In the genomic region with DNA sequence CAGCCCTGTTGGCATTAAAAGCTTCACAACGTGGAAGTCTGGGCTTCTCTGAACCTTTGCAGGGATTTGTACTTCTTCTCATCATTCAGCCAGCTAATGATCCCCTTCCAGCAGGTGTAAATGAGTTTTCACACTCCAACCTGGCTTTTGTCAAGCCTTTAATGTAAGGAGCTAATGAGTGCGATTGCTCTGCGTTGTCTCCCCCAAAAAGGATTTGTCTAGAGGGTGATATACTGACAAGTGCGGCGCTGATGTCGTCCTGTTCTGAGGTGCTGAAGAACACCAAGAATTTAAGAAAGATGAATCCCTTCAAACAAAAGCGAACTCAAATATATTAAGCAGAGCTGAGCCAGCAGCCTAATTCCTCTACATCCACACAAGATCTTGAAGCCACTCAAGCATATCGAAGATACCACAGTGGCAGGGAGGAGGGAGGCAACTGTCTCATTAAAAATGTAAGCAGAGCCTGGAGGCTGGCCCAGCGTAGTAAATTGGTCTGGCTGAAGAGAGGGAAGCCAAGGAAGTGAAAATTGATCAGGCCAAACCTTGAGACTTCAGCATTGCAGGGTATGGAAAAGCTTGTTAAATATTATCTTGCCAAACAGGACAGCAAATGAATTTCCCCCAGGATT, we compare ENCODE assay signal across 20 mouse cellular contexts.
DNase-seq lines count a peak whose midpoint lies in the region; ATAC-seq and TF ChIP-seq lines count a peak whose summit lies in the region.
"Had no signal": no experiment of that assay in that cellular context is flagged by ENCODE, and none has a peak within 500 bp of the region (broad histone marks: within the 10 kb centered on the region; RNA-seq: fewer than 3 reads in every experiment).

No protein-coding gene starts in this region.

- H3K4me2 ChIP-seq in hindbrain, postnatal 0 days (ENCODE audit: low read depth, low read length), result no peak overlapping the region
- H3K4me2 ChIP-seq in hindbrain, embryonic 16.5 days (ENCODE audit: low read length), result no peak overlapping the region
- H3K4me2 ChIP-seq in midbrain, embryonic 15.5 days, result no peak overlapping the region
- H3K4me2 ChIP-seq in midbrain, embryonic 16.5 days (ENCODE audit: low read length), result no peak overlapping the region
- H3K4me2 ChIP-seq: embryonic facial prominence, embryonic 12.5 days; heart, embryonic 11.5 days; limb, embryonic 15.5 days had no signal

- no peaks in the 10 kb centered on the region for H3K36me3 ChIP-seq in hindbrain, postnatal 0 days (ENCODE audit: insufficient read depth, low read length)
- no peaks in the 10 kb centered on the region for H3K36me3 ChIP-seq in hindbrain, embryonic 16.5 days (ENCODE audit: control insufficient read depth, insufficient read depth, low read length)
- no peaks in the 10 kb centered on the region for H3K36me3 ChIP-seq in midbrain, embryonic 15.5 days (replicated peaks)
- H3K36me3 ChIP-seq in midbrain, embryonic 16.5 days (ENCODE audit: control insufficient read depth, insufficient read depth, low read length), result no peaks in the 10 kb centered on the region
- H3K36me3 ChIP-seq: embryonic facial prominence, embryonic 12.5 days; limb, embryonic 15.5 days had no signal

- H3K27ac ChIP-seq in hindbrain, postnatal 0 days, result no peak overlapping the region
- H3K27ac ChIP-seq in hindbrain, embryonic 16.5 days (ENCODE audit: low read depth, low read length), result no peak overlapping the region
- peak overlapping the region; percentile 4; the same call in 1 of the 2 replicates for H3K27ac ChIP-seq in midbrain, embryonic 15.5 days
- no peak overlapping the region for H3K27ac ChIP-seq in midbrain, embryonic 16.5 days (ENCODE audit: low read length)
- H3K27ac ChIP-seq: embryonic facial prominence, embryonic 12.5 days; limb, embryonic 15.5 days had no signal

- 59% methylated on average over 9 of the region's 9 CpGs for WGBS in hindbrain, postnatal 0 days
- WGBS in hindbrain, embryonic 16.5 days, result 52% methylated on average over 9 of the region's 9 CpGs
- 41% methylated on average over 9 of the region's 9 CpGs for WGBS in midbrain, embryonic 15.5 days
- WGBS in midbrain, embryonic 16.5 days, result 45% methylated on average over 9 of the region's 9 CpGs

- DNase-seq in embryo, embryonic 11 days, result peak; percentile 28
- no peak for DNase-seq in embryo, embryonic 9.5 days (ENCODE audit: extremely low spot score)
- peak; percentile 42 for DNase-seq in hindbrain, postnatal 0 days (ENCODE audit: low spot score)
- peak; percentile 57 for DNase-seq in retina, postnatal 1 day
- DNase-seq in right cerebral cortex, postnatal 10 days (ENCODE audit: low spot score in 2 of 2), result no peak
- DNase-seq: adrenal gland, postnatal 14 days; cerebellum, adult 8-10 months; heart, postnatal 14 days; kidney, adult 8-10 months; lung, postnatal 14 days; spleen, adult 18-20 months; thymus, adult 18-20 months had no signal

- H3K9ac ChIP-seq in hindbrain, postnatal 0 days (replicated peaks; ENCODE audit: low read length), result no peak overlapping the region
- no peak overlapping the region for H3K9ac ChIP-seq in hindbrain, embryonic 16.5 days (ENCODE audit: low read depth, low read length)
- H3K9ac ChIP-seq in midbrain, embryonic 15.5 days, result no peak overlapping the region
- no peak overlapping the region for H3K9ac ChIP-seq in midbrain, embryonic 16.5 days (ENCODE audit: low read depth, low read length)
- H3K9ac ChIP-seq: embryonic facial prominence, embryonic 12.5 days; limb, embryonic 15.5 days had no signal

- H3K9me3 ChIP-seq in hindbrain, postnatal 0 days (ENCODE audit: low read length), result no peaks in the 10 kb centered on the region
- no peaks in the 10 kb centered on the region for H3K9me3 ChIP-seq in hindbrain, embryonic 16.5 days (ENCODE audit: control insufficient read depth, low read length)
- no peaks in the 10 kb centered on the region for H3K9me3 ChIP-seq in midbrain, embryonic 15.5 days
- no peaks in the 10 kb centered on the region for H3K9me3 ChIP-seq in midbrain, embryonic 16.5 days (replicated peaks; ENCODE audit: control insufficient read depth, low read length, poor library complexity, severe bottlenecking)
- H3K9me3 ChIP-seq: embryonic facial prominence, embryonic 12.5 days; limb, embryonic 15.5 days had no signal

- no peak overlapping the region for H3K4me3 ChIP-seq in hindbrain, postnatal 0 days (ENCODE audit: low read length)
- H3K4me3 ChIP-seq in hindbrain, embryonic 16.5 days (ENCODE audit: low read length), result no peak overlapping the region
- H3K4me3 ChIP-seq in midbrain, embryonic 15.5 days, result no peak overlapping the region
- H3K4me3 ChIP-seq in midbrain, embryonic 16.5 days (ENCODE audit: low read depth, low read length), result no peak overlapping the region
- H3K4me3 ChIP-seq: embryonic facial prominence, embryonic 12.5 days; limb, embryonic 15.5 days; myocyte had no signal

- H3K4me1 ChIP-seq in hindbrain, postnatal 0 days (ENCODE audit: insufficient read depth, low read length), result no peaks in the 10 kb centered on the region
- H3K4me1 ChIP-seq in hindbrain, embryonic 16.5 days (ENCODE audit: control insufficient read depth, insufficient read depth, low read depth, low read length), result no peaks in the 10 kb centered on the region
- H3K4me1 ChIP-seq in midbrain, embryonic 15.5 days, result no peaks in the 10 kb centered on the region; the same call in 1 of the 2 replicates
- H3K4me1 ChIP-seq in midbrain, embryonic 16.5 days (ENCODE audit: control insufficient read depth, insufficient read depth, low read length), result no peaks in the 10 kb centered on the region
- H3K4me1 ChIP-seq: embryonic facial prominence, embryonic 12.5 days; limb, embryonic 15.5 days had no signal

- H3K27me3 ChIP-seq in hindbrain, postnatal 0 days (ENCODE audit: insufficient read depth, low read length), result no peaks in the 10 kb centered on the region
- H3K27me3 ChIP-seq in hindbrain, embryonic 16.5 days (replicated peaks; ENCODE audit: control insufficient read depth, insufficient read depth, low read length), result no peaks in the 10 kb centered on the region
- H3K27me3 ChIP-seq in midbrain, embryonic 15.5 days (replicated peaks), result no peaks in the 10 kb centered on the region
- H3K27me3 ChIP-seq in midbrain, embryonic 16.5 days (ENCODE audit: control insufficient read depth, insufficient read depth, low read depth, low read length), result no peaks in the 10 kb centered on the region
- H3K27me3 ChIP-seq: embryonic facial prominence, embryonic 12.5 days; limb, embryonic 15.5 days had no signal

- TF ChIP-seq CTCF in hindbrain, postnatal 0 days (IDR thresholded peaks at IDR 0.05; ENCODE audit: low read depth), result no peak

- no peak for ATAC-seq in hindbrain, postnatal 0 days
- ATAC-seq in hindbrain, embryonic 16.5 days, result no peak
- ATAC-seq in midbrain, embryonic 15.5 days (replicated peaks), result no peak
- ATAC-seq in midbrain, embryonic 16.5 days, result no peak
- ATAC-seq: activated CD4-positive, CD25-positive, alpha-beta regulatory T cell, adult 4 months had no signal

Comparison
In these comparisons a context has a peak if more than half of its experiments do, and no peak if none do; other contexts are left out.
1. DNase-seq: peak in embryo, embryonic 11 days (single experiment), hindbrain, postnatal 0 days (single experiment) and retina, postnatal 1 day (single experiment); none in embryo, embryonic 9.5 days (single experiment) and right cerebral cortex, postnatal 10 days (0 of 2).